Mouse (Mus musculus): ENCODE measurements around the gene Vwa3b. TPM values are rescaled to one million over a fixed set of nuclear protein-coding genes. Genes with fewer than 3 reads are reported as not detected.
A peak's percentile ranks its signal among the peaks of the same experiment; 100 is the strongest.

Vwa3b gene
- total RNA-seq, 1 experiment: 17.5 TPM

- Histone ChIP-seq H3K9ac (ENCODE audit: insufficient read depth, low read depth, low read length, poor library complexity, severe bottlenecking) (no peak overlapping the region), H3K9me3 (ENCODE audit: control insufficient read depth, insufficient read depth, low read depth, low read length) (no peaks in the 10 kb centered on the region)
- no peak for DNase-seq (ENCODE audit: low read depth, low spot score)
These were observed 151.5 kb downstream of the Vwa3b start for GRCm38 (mm10) chr1:37177874-37178273.

GRCm38 (mm10) chr1:37179852-37180251, 153.5 kb downstream of the Vwa3b start:
- H3K4me3 ChIP-seq (ENCODE audit: insufficient read depth in 1 of 2, low read depth in 1 of 2, low read length in 2 of 2, poor library complexity in 1 of 2, severe bottlenecking in 1 of 2): no peak overlapping the region
- DNase-seq (ENCODE audit: low read depth, low spot score): no peak
- TF ChIP-seq MAFK (IDR thresholded peaks at IDR 0.05; ENCODE audit: insufficient read depth, low read depth, low read length) (no peak), HCFC1 (IDR thresholded peaks at IDR 0.05; ENCODE audit: borderline replicate concordance, insufficient read depth, low read length) (no peak)
- no peaks in the 10 kb centered on the region for H3K36me3 ChIP-seq (ENCODE audit: control insufficient read depth, insufficient read depth, low read length, poor library complexity, severe bottlenecking)
- no peaks in the 10 kb centered on the region for H3K9me3 ChIP-seq (ENCODE audit: control insufficient read depth, insufficient read depth, low read depth, low read length)
- no peak overlapping the region for H3K27ac ChIP-seq (ENCODE audit: insufficient read depth, low read depth, low read length, poor library complexity, severe bottlenecking)
- H3K9ac ChIP-seq (ENCODE audit: insufficient read depth, low read depth, low read length, poor library complexity, severe bottlenecking): no peak overlapping the region
- in situ Hi-C loops (cut with MboI; ENCODE audit: low sequenced_read_pairs in 2 of 2, unreplicated experiment in 2 of 2): no loop called here
- no peaks in the 10 kb centered on the region for H3K4me1 ChIP-seq (ENCODE audit: control insufficient read depth in 2 of 2, insufficient read depth in 2 of 2, low read length in 2 of 2, poor library complexity in 1 of 2)

More at GRCm38 (mm10) chr1:37177874-37178273, 151.5 kb downstream of the Vwa3b start:
- H3K36me3 ChIP-seq (ENCODE audit: control insufficient read depth, insufficient read depth, low read length, poor library complexity, severe bottlenecking): no peaks in the 10 kb centered on the region
- no peaks in the 10 kb centered on the region for H3K4me1 ChIP-seq (ENCODE audit: control insufficient read depth in 2 of 2, insufficient read depth in 2 of 2, low read length in 2 of 2, poor library complexity in 1 of 2)
- H3K27ac ChIP-seq (ENCODE audit: insufficient read depth, low read depth, low read length, poor library complexity, severe bottlenecking): no peak overlapping the region
- H3K4me3 ChIP-seq (ENCODE audit: insufficient read depth in 1 of 2, low read depth in 1 of 2, low read length in 2 of 2, poor library complexity in 1 of 2, severe bottlenecking in 1 of 2): no peak overlapping the region
- in situ Hi-C loops (cut with MboI; ENCODE audit: low sequenced_read_pairs in 2 of 2, unreplicated experiment in 2 of 2): no loop called here
- no peak for TF ChIP-seq CHD2 (IDR thresholded peaks at IDR 0.05; ENCODE audit: low read depth, low read length)
- no peak for TF ChIP-seq ZC3H11A (IDR thresholded peaks at IDR 0.05; ENCODE audit: borderline replicate concordance, low read depth, low read length)
- no peak for TF ChIP-seq HCFC1 (IDR thresholded peaks at IDR 0.05; ENCODE audit: borderline replicate concordance, insufficient read depth, low read length)
- no peak for TF ChIP-seq MAFK (IDR thresholded peaks at IDR 0.05; ENCODE audit: insufficient read depth, low read depth, low read length)
- no peak for TF ChIP-seq ZNF384 (IDR thresholded peaks at IDR 0.05; ENCODE audit: low read depth, low read length)

- in situ Hi-C loops (cut with MboI; ENCODE audit: low sequenced_read_pairs in 2 of 2, unreplicated experiment in 2 of 2): no loop called here
- Histone ChIP-seq H3K9ac (ENCODE audit: insufficient read depth, low read depth, low read length, poor library complexity, severe bottlenecking) (peak overlapping the region; percentile 22; the same call in 1 of the 2 replicates), H3K27ac (ENCODE audit: insufficient read depth, low read depth, low read length, poor library complexity, severe bottlenecking) (no peak overlapping the region), H3K4me1 (ENCODE audit: control insufficient read depth in 2 of 2, insufficient read depth in 2 of 2, low read length in 2 of 2, poor library complexity in 1 of 2) (0 out of 4 replicates have a peak, but pooled peaks cover 0 to 3% of the 10 kb centered on the region in 2 experiments), H3K9me3 (ENCODE audit: control insufficient read depth, insufficient read depth, low read depth, low read length) (no peaks in the 10 kb centered on the region), H3K4me3 (ENCODE audit: insufficient read depth in 1 of 2, low read depth in 1 of 2, low read length in 2 of 2, poor library complexity in 1 of 2, severe bottlenecking in 1 of 2) (peak overlapping the region; percentile 6 to 32; a peak in 3 of 4 replicates), H3K36me3 (ENCODE audit: control insufficient read depth, insufficient read depth, low read length, poor library complexity, severe bottlenecking) (no peaks in the 10 kb centered on the region)
- TF ChIP-seq HCFC1 (IDR thresholded peaks at IDR 0.05; ENCODE audit: borderline replicate concordance, insufficient read depth, low read length) (no peak), ZC3H11A (IDR thresholded peaks at IDR 0.05; ENCODE audit: borderline replicate concordance, low read depth, low read length) (no peak), ZNF384 (IDR thresholded peaks at IDR 0.05; ENCODE audit: low read depth, low read length) (no peak), MAFK (IDR thresholded peaks at IDR 0.05; ENCODE audit: insufficient read depth, low read depth, low read length) (no peak), CHD2 (IDR thresholded peaks at IDR 0.05; ENCODE audit: low read depth, low read length) (no peak)
- no peak for DNase-seq (ENCODE audit: low read depth, low spot score)
These were observed 160.7 kb downstream of the Vwa3b start for GRCm38 (mm10) chr1:37187050-37187449.

GRCm38 (mm10) chr1:37194607-37195006, 168.2 kb downstream of the Vwa3b start:
- Histone ChIP-seq H3K4me3 (ENCODE audit: insufficient read depth in 1 of 2, low read depth in 1 of 2, low read length in 2 of 2, poor library complexity in 1 of 2, severe bottlenecking in 1 of 2) (no peak overlapping the region), H3K9me3 (ENCODE audit: control insufficient read depth, insufficient read depth, low read depth, low read length) (no peaks in the 10 kb centered on the region), H3K36me3 (ENCODE audit: control insufficient read depth, insufficient read depth, low read length, poor library complexity, severe bottlenecking) (no peaks in the 10 kb centered on the region), H3K27ac (ENCODE audit: insufficient read depth, low read depth, low read length, poor library complexity, severe bottlenecking) (no peak overlapping the region), H3K4me1 (ENCODE audit: control insufficient read depth in 2 of 2, insufficient read depth in 2 of 2, low read length in 2 of 2, poor library complexity in 1 of 2) (no peaks in the 10 kb centered on the region), H3K9ac (ENCODE audit: insufficient read depth, low read depth, low read length, poor library complexity, severe bottlenecking) (no peak overlapping the region)
- DNase-seq (ENCODE audit: low read depth, low spot score): no peak
- TF ChIP-seq ZNF384 (IDR thresholded peaks at IDR 0.05; ENCODE audit: low read depth, low read length): no peak
- no peak for TF ChIP-seq HCFC1 (IDR thresholded peaks at IDR 0.05; ENCODE audit: borderline replicate concordance, insufficient read depth, low read length)
- no peak for TF ChIP-seq CHD2 (IDR thresholded peaks at IDR 0.05; ENCODE audit: low read depth, low read length)
- TF ChIP-seq MAFK (IDR thresholded peaks at IDR 0.05; ENCODE audit: insufficient read depth, low read depth, low read length): no peak
- TF ChIP-seq ZC3H11A (IDR thresholded peaks at IDR 0.05; ENCODE audit: borderline replicate concordance, low read depth, low read length): no peak; the same call in 1 of the 2 replicates
- in situ Hi-C loops (cut with MboI; ENCODE audit: low sequenced_read_pairs in 2 of 2, unreplicated experiment in 2 of 2): no loop called here

GRCm38 (mm10) chr1:37201406-37201805, 175.0 kb downstream of the Vwa3b start:
- TF ChIP-seq ZC3H11A (IDR thresholded peaks at IDR 0.05; ENCODE audit: borderline replicate concordance, low read depth, low read length): no peak
- TF ChIP-seq CHD2 (IDR thresholded peaks at IDR 0.05; ENCODE audit: low read depth, low read length): no peak
- TF ChIP-seq ZNF384 (IDR thresholded peaks at IDR 0.05; ENCODE audit: low read depth, low read length): no peak
- TF ChIP-seq MAFK (IDR thresholded peaks at IDR 0.05; ENCODE audit: insufficient read depth, low read depth, low read length): no peak
- TF ChIP-seq HCFC1 (IDR thresholded peaks at IDR 0.05; ENCODE audit: borderline replicate concordance, insufficient read depth, low read length): no peak
- Histone ChIP-seq H3K4me3 (ENCODE audit: insufficient read depth in 1 of 2, low read depth in 1 of 2, low read length in 2 of 2, poor library complexity in 1 of 2, severe bottlenecking in 1 of 2) (no peak overlapping the region), H3K27ac (ENCODE audit: insufficient read depth, low read depth, low read length, poor library complexity, severe bottlenecking) (no peak overlapping the region), H3K4me1 (ENCODE audit: control insufficient read depth in 2 of 2, insufficient read depth in 2 of 2, low read length in 2 of 2, poor library complexity in 1 of 2) (no peaks in the 10 kb centered on the region), H3K9ac (ENCODE audit: insufficient read depth, low read depth, low read length, poor library complexity, severe bottlenecking) (no peak overlapping the region), H3K9me3 (ENCODE audit: control insufficient read depth, insufficient read depth, low read depth, low read length) (no peaks in the 10 kb centered on the region), H3K36me3 (ENCODE audit: control insufficient read depth, insufficient read depth, low read length, poor library complexity, severe bottlenecking) (no peaks in the 10 kb centered on the region)
- DNase-seq (ENCODE audit: low read depth, low spot score): no peak
- in situ Hi-C loops (cut with MboI; ENCODE audit: low sequenced_read_pairs in 2 of 2, unreplicated experiment in 2 of 2): no loop called here

Measured in ES-E14 (cell line).